In the genomic region with DNA sequence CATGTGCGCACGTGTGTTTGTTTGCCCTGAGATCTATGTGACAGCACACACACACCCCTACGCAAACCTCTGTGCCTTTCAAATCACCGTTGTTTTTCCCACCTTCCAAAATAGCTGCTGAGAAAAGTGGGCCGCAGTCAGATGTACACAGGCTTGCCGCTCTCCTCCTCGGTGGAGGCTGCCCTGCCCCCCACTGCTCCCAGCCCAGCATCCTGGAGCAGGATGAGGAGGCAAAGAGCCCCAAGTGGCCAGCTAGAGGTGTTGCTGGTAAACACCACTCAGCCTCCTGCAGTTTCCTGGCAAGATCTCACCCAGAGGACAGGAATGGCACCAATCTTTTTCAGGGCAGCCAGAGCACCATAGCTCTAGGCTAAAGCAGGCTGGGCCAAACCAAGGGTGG, we compare ENCODE assay signal across 8 mouse cellular contexts. TPM values are rescaled to one million over a fixed set of nuclear protein-coding genes. Genes with fewer than 3 reads are reported as not detected.
DNase-seq lines count a peak whose midpoint lies in the region; ATAC-seq and TF ChIP-seq lines count a peak whose summit lies in the region.

No protein-coding gene starts in this region.

- peaks cover 8% of the 10 kb centered on the region for H3K4me1 ChIP-seq in forebrain, embryonic 16.5 days (replicated peaks; ENCODE audit: control insufficient read depth, insufficient read depth, low read length)

- H3K9ac ChIP-seq in forebrain, embryonic 16.5 days (replicated peaks; ENCODE audit: low read depth, low read length) = no peak overlapping the region

- ATAC-seq in forebrain, embryonic 16.5 days = peak; percentile 83
- ATAC-seq in megakaryocyte-erythroid progenitor cell, adult 5-6 weeks (replicated peaks; ENCODE audit: low FRiP score, low TSS enrichment, poor library complexity, severe bottlenecking) = no peak

- 0 out of 2 replicates have a peak, but pooled peaks cover 2% of the 10 kb centered on the region for H3K36me3 ChIP-seq in forebrain, embryonic 16.5 days (ENCODE audit: control insufficient read depth, insufficient read depth)

- intact Hi-C loops in gastrocnemius, adult 2 months (cut with DNase I) = no loop called here

- no peaks in the 10 kb centered on the region for H3K27me3 ChIP-seq in forebrain, embryonic 16.5 days (replicated peaks; ENCODE audit: control insufficient read depth, insufficient read depth, low read length)

- DNase-seq in gastrocnemius, adult 2 months = peak; percentile 38
- no peak for DNase-seq in gastrocnemius, adult 8-10 months (ENCODE audit: low spot score in 2 of 2)
- DNase-seq in ovary, postnatal 36 days (ENCODE audit: low spot score) = peak; percentile 26
- no peak for DNase-seq in ovary, adult 18-20 months (ENCODE audit: low spot score)
- DNase-seq in left cerebral cortex, adult 9 months (ENCODE audit: low spot score in 2 of 2) = peak; percentile 49 to 74
- peak; percentile 71 for DNase-seq in retina, embryonic 14.5 days (ENCODE audit: low spot score)

- H3K4me3 ChIP-seq in gastrocnemius, adult 2 months = no peak overlapping the region
- no peak overlapping the region for H3K4me3 ChIP-seq in forebrain, embryonic 16.5 days (replicated peaks; ENCODE audit: low read length)

- TF ChIP-seq CTCF in gastrocnemius, adult 2 months (IDR thresholded peaks at IDR 0.05) = peak; percentile 32; the same call in 1 of the 2 replicates

- no peak overlapping the region for H3K4me2 ChIP-seq in forebrain, embryonic 16.5 days (ENCODE audit: low read length)

- 25% methylated on average over 7 of the region's 7 CpGs for WGBS in forebrain, embryonic 16.5 days

- no peaks in the 10 kb centered on the region for H3K9me3 ChIP-seq in forebrain, embryonic 16.5 days (ENCODE audit: control insufficient read depth, low read length)

- H3K27ac ChIP-seq in gastrocnemius, adult 2 months = no peak overlapping the region
- H3K27ac ChIP-seq in forebrain, embryonic 16.5 days (ENCODE audit: low read length) = no peak overlapping the region

RNA-seq across cellular contexts. Expression of gene Lrrn2, which starts 54.8 kb away (rescaled TPM):
- under 1 TPM; 0.33 to 0.73 TPM for total RNA-seq in gastrocnemius, adult 2 months (2021)
- total RNA-seq in gastrocnemius, adult 8-10 months (2022) = under 1 TPM; 0.19 to 0.46 (median 0.37) TPM
- 48.6 and 53.8 TPM in 2 replicates for polyA plus RNA-seq in forebrain, embryonic 16.5 days (2015; fragmentation: Nextera tagmentation; extraction: Ambion mirVana)
- total RNA-seq in megakaryocyte-erythroid progenitor cell, adult 5-6 weeks (2014; fragmentation: Nextera tagmentation) = not detected in 2 replicates
- not detected in 2 replicates for total RNA-seq in megakaryocyte-erythroid progenitor cell, adult 5-6 weeks (2017)

Comparison
In these comparisons a context has a peak if more than half of its experiments do, and no peak if none do; other contexts are left out.
1. DNase-seq: peak in gastrocnemius, adult 2 months (single experiment), ovary, postnatal 36 days (single experiment), left cerebral cortex, adult 9 months (2 of 2) and retina, embryonic 14.5 days (single experiment); none in gastrocnemius, adult 8-10 months (0 of 2) and ovary, adult 18-20 months (single experiment).